Mouse (Mus musculus) effector memory CD4-positive, alpha-beta T cell, adult 7 months (primary cell): Measurements from ENCODE around the gene Dnase2b. TPM values are rescaled to one million over a fixed set of nuclear protein-coding genes. Genes with fewer than 3 reads are reported as not detected.

Experiments used
- polyA plus RNA-seq: library from polyadenylated mRNA; unstranded; fragments of 100-300 nt; shearing (Covaris generic); gene quantifications from one replicate; pipeline ENCODE4 v1.2.1, GENCODE M21; 2017

The Dnase2b gene
- not detected for polyA plus RNA-seq

GRCm38 (mm10) chr3:146615496-146615895, at the start of gene Dnase2b:
Gene Dnase2b (minus strand): TSS chr3:146615596.

GRCm38 (mm10) chr3:146651217-146651616, 35.8 kb upstream of the Dnase2b start, which contains the start of gene 4930503B20Rik:
Gene 4930503B20Rik (minus strand): TSS chr3:146651317.

GRCm38 (mm10) chr3:146570148-146570782, 45.1 kb downstream of the Dnase2b start, which contains the start of gene Uox:
Gene Uox (plus strand): TSS chr3:146570426.

Other genes starting within 250 kb of the Dnase2b start
- gene Ssx2ip, start 211.0 kb downstream of the Dnase2b start, polyA plus RNA-seq = 4.9 TPM
- 2.0 TPM for gene Ctbs, start 165.8 kb downstream of the Dnase2b start, polyA plus RNA-seq
- gene Spata1, start 115.8 kb downstream of the Dnase2b start, polyA plus RNA-seq = 8.6 TPM
- 400 TPM for gene Gng5, start 115.8 kb downstream of the Dnase2b start, polyA plus RNA-seq
- gene Rpf1, start 94.2 kb downstream of the Dnase2b start, polyA plus RNA-seq = 94.1 TPM
- gene Uox, start 45.2 kb downstream of the Dnase2b start, polyA plus RNA-seq = not detected
- gene 4930503B20Rik, start 35.7 kb upstream of the Dnase2b start, polyA plus RNA-seq = not detected
- not detected for gene Samd13, start 70.0 kb upstream of the Dnase2b start, polyA plus RNA-seq
- gene Prkacb, start 197.4 kb upstream of the Dnase2b start, polyA plus RNA-seq = 131 TPM
- 0.17 TPM for gene Ttll7, start 236.8 kb upstream of the Dnase2b start, polyA plus RNA-seq